Mouse (Mus musculus) E14TG2a.4 (cell line): ENCODE results near the gene Gm10142.

Experiments
- CTCF ChIP-seq: conservative IDR thresholded peaks from 2 replicates; pipeline ENCODE4 v1.5.1; 2014; ENCODE audit warnings: low read length
- NANOG ChIP-seq: IDR thresholded peaks from 2 replicates; pipeline ENCODE4 v1.6.1; 2014; ENCODE audit warnings: borderline replicate concordance, low read length, mixed read lengths

GRCm38 (mm10) chr10:77673765-77674164, 41.8 kb upstream of the Gm10142 start:
- TF ChIP-seq CTCF (no peak), NANOG (no peak)
